Mouse (Mus musculus) megakaryocyte, embryonic 14.5 days (primary cell): ENCODE measurements around the gene Slc27a3. TPM values are rescaled to one million over a fixed set of nuclear protein-coding genes. Genes with fewer than 3 reads are reported as not detected.

Experiments used
- H3K27me3 ChIP-seq: replicated peaks from 2 replicates; pipeline ENCODE3; 2012; ENCODE audit warnings: inconsistent platforms
- H3K36me3 ChIP-seq: replicated peaks from 2 replicates; pipeline ENCODE3; 2012; ENCODE audit warnings: low read length, inconsistent platforms, mixed read lengths
- H3K4me1 ChIP-seq: 2 replicates; pipeline ENCODE4 v1.6.1; 2012; ENCODE audit warnings: inconsistent platforms
- H3K4me3 ChIP-seq: replicated peaks from 2 replicates; pipeline ENCODE3; 2012; ENCODE audit warnings: moderate library complexity, mild to moderate bottlenecking, inconsistent platforms
- H3K9me3 ChIP-seq: 2 replicates; pipeline ENCODE4 v1.6.1; 2012; ENCODE audit warnings: inconsistent platforms
- FLI1 ChIP-seq: IDR thresholded peaks from 2 replicates; pipeline ENCODE4 v1.6.1; 2012; ENCODE audit warnings: low read length, inconsistent platforms, mixed read lengths
- GATA1 ChIP-seq: IDR thresholded peaks from 3 replicates; pipeline ENCODE4 v1.6.1; 2012; ENCODE audit warnings: mixed read lengths, low read length, inconsistent platforms, borderline replicate concordance
- polyA plus RNA-seq: library from polyadenylated mRNA; stranded (reverse); fragments of >175 nt; gene quantifications from 2 replicates; pipeline ENCODE4 v1.2.3, GENCODE M21; 2012; ENCODE audit warnings: low replicate concordance; ENCODE audit not compliant: insufficient read depth

Slc27a3 gene
- polyA plus RNA-seq, 1 experiment, result 3.1 TPM

GRCm38 (mm10) chr3:90425499-90425898 is 35.8 kb upstream of the Slc27a3 start:
- TF ChIP-seq GATA1 (no peak), FLI1 (no peak)
- Histone ChIP-seq H3K4me3 (no peak overlapping the region), H3K27me3 (no peaks in the 10 kb centered on the region), H3K4me1 (peaks cover 51% of the 10 kb centered on the region), H3K36me3 (peaks cover 74% of the 10 kb centered on the region), H3K9me3 (no peaks in the 10 kb centered on the region)

GRCm38 (mm10) chr3:90423549-90423948 is 33.8 kb upstream of the Slc27a3 start:
- Histone ChIP-seq H3K4me3 (no peak overlapping the region), H3K36me3 (peaks cover 79% of the 10 kb centered on the region), H3K27me3 (no peaks in the 10 kb centered on the region), H3K4me1 (peaks cover 33% of the 10 kb centered on the region), H3K9me3 (no peaks in the 10 kb centered on the region)
- no peak for TF ChIP-seq FLI1
- no peak for TF ChIP-seq GATA1

- Histone ChIP-seq H3K4me3 (no peak overlapping the region), H3K9me3 (no peaks in the 10 kb centered on the region), H3K27me3 (no peaks in the 10 kb centered on the region), H3K36me3 (peaks cover 91% of the 10 kb centered on the region), H3K4me1 (peaks cover 22% of the 10 kb centered on the region)
- no peak for TF ChIP-seq FLI1
- no peak for TF ChIP-seq GATA1
Observed at GRCm38 (mm10) chr3:90420696-90421095, 31.0 kb upstream of the Slc27a3 start.

- TF ChIP-seq GATA1, result no peak
- no peak for TF ChIP-seq FLI1
- Histone ChIP-seq H3K36me3 (peaks cover 100% of the 10 kb centered on the region), H3K27me3 (no peaks in the 10 kb centered on the region), H3K9me3 (no peaks in the 10 kb centered on the region), H3K4me3 (no peak overlapping the region), H3K4me1 (peaks cover 25% of the 10 kb centered on the region)
Observed at GRCm38 (mm10) chr3:90413011-90413396, 23.3 kb upstream of the Slc27a3 start.

GRCm38 (mm10) chr3:90412312-90413010 is 22.7 kb upstream of the Slc27a3 start:
- Histone ChIP-seq H3K27me3 (no peaks in the 10 kb centered on the region), H3K4me3 (no peak overlapping the region), H3K36me3 (peaks cover 100% of the 10 kb centered on the region), H3K9me3 (no peaks in the 10 kb centered on the region), H3K4me1 (peaks cover 29% of the 10 kb centered on the region)
- TF ChIP-seq FLI1 (no peak), GATA1 (no peak)

DNA sequence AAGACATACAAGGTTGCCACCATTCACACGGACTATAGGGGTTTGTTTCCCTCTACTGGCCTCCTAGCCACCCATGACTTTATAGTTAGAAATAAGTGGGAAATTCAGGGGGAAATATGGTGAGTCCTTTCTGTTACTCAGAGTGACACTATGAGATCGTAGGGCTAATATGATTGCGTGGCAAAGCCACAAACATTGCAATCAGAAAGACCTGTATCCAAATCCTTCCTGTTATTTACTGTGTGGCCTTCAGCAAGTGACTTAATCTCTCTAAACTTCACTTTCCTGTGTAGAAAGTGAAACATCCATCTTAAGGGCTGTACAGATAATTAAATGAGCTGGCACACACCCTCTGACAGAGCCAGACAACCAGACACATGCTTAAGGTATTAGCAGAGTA is 19.0 kb upstream of the Slc27a3 start:
- Histone ChIP-seq H3K9me3 (no peaks in the 10 kb centered on the region), H3K36me3 (peaks cover 100% of the 10 kb centered on the region), H3K4me1 (peaks cover 23% of the 10 kb centered on the region), H3K4me3 (no peak overlapping the region), H3K27me3 (no peaks in the 10 kb centered on the region)
- TF ChIP-seq FLI1 (no peak), GATA1 (no peak)

DNA sequence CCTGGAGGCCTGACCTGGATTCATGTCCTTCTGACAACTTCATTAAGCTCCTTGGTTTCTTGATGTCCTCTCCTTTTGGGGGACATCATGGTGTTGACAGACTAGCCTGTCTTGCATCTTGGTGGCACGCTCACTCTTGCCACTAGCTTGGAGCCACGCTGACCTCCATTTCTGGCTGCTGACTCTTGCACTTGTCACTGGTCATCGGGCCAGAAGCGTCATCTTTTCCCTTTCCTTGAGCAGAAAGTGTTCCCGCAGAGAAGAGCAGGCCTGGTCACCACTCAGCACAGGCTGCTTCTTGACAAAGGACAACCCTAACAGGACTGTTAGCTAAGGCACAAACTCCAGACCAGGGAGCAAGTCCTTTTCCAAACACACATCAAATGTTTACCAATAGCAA is 16.7 kb upstream of the Slc27a3 start:
- peaks cover 100% of the 10 kb centered on the region for H3K36me3 ChIP-seq
- no peaks in the 10 kb centered on the region for H3K9me3 ChIP-seq
- TF ChIP-seq FLI1 (no peak), GATA1 (no peak)
- H3K4me3 ChIP-seq, result no peak overlapping the region
- H3K27me3 ChIP-seq, result no peaks in the 10 kb centered on the region
- peaks cover 23% of the 10 kb centered on the region for H3K4me1 ChIP-seq

- no peaks in the 10 kb centered on the region for H3K27me3 ChIP-seq
Observed at GRCm38 (mm10) chr3:90404609-90405008, 14.9 kb upstream of the Slc27a3 start.

DNA sequence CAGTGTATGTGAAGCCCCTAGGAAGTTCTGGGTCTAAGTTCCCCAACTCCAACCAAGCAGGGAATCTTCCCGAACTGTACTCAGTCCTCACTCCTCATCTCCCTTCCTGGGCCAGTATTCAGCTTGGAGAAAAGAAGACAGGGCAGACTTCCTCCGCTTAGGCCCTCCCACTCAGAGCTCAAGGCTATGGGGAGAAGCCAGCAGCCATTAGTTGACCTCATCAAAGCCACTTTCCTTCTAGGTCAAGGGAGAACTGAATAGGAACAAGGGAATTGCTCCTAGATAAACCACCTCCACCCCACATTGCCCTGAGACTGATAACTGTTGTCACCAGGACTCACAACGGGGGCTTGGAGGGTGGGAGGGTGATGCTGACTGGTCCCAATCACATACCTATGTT is 14.4 kb upstream of the Slc27a3 start:
- peaks cover 100% of the 10 kb centered on the region for H3K36me3 ChIP-seq
- H3K9me3 ChIP-seq, result no peaks in the 10 kb centered on the region
- no peak overlapping the region for H3K4me3 ChIP-seq
- TF ChIP-seq FLI1, result no peak
- no peak for TF ChIP-seq GATA1
- H3K4me1 ChIP-seq, result peaks cover 15% of the 10 kb centered on the region
- no peaks in the 10 kb centered on the region for H3K27me3 ChIP-seq

More at GRCm38 (mm10) chr3:90404609-90405008, 14.9 kb upstream of the Slc27a3 start:
- no peak for TF ChIP-seq FLI1
- TF ChIP-seq GATA1, result no peak
- Histone ChIP-seq H3K4me1 (peaks cover 19% of the 10 kb centered on the region), H3K36me3 (peaks cover 100% of the 10 kb centered on the region), H3K9me3 (no peaks in the 10 kb centered on the region), H3K4me3 (no peak overlapping the region)

- peaks cover 4% of the 10 kb centered on the region; the same call in 1 of the 2 replicates for H3K4me1 ChIP-seq
- H3K9me3 ChIP-seq, result no peaks in the 10 kb centered on the region
- peaks cover 98% of the 10 kb centered on the region for H3K36me3 ChIP-seq
- no peak overlapping the region for H3K4me3 ChIP-seq
- H3K27me3 ChIP-seq, result no peaks in the 10 kb centered on the region
- TF ChIP-seq GATA1 (no peak), FLI1 (no peak)
Observed at GRCm38 (mm10) chr3:90400993-90401392, 11.3 kb upstream of the Slc27a3 start.
